Mouse (Mus musculus): Measurements from ENCODE around the gene Kank3. TPM values are rescaled to one million over a fixed set of nuclear protein-coding genes. Genes with fewer than 3 reads are reported as not detected.

Kank3 gene
- polyA plus RNA-seq, 1 experiment = 3.9 TPM

- TF ChIP-seq GATA1 (IDR thresholded peaks at IDR 0.05; ENCODE audit: borderline replicate concordance, low read length) = no peak
- no peak for TF ChIP-seq FLI1 (IDR thresholded peaks at IDR 0.05; ENCODE audit: low read length)
These were observed 32.9 kb downstream of the Kank3 start, which contains the start of gene Cd320 for GRCm38 (mm10) chr17:33842966-33843795. Cd320 (plus strand) TSS chr17:33843091.

GRCm38 (mm10) chr17:33844196-33844595, 33.9 kb downstream of the Kank3 start:
- Histone ChIP-seq H3K36me3 (replicated peaks; ENCODE audit: low read length) (peaks cover 32% of the 10 kb centered on the region), H3K27me3 (replicated peaks) (no peaks in the 10 kb centered on the region), H3K9me3 (no peaks in the 10 kb centered on the region), H3K4me1 (peaks cover 41% of the 10 kb centered on the region), H3K4me3 (replicated peaks) (peak overlapping the region; percentile 3)
- TF ChIP-seq GATA1 (IDR thresholded peaks at IDR 0.05; ENCODE audit: borderline replicate concordance, low read length) (no peak), FLI1 (IDR thresholded peaks at IDR 0.05; ENCODE audit: low read length) (no peak)

More at GRCm38 (mm10) chr17:33842966-33843795, 32.9 kb downstream of the Kank3 start, which contains the start of gene Cd320:
- peaks cover 34% of the 10 kb centered on the region for H3K36me3 ChIP-seq (replicated peaks; ENCODE audit: low read length)
- H3K27me3 ChIP-seq (replicated peaks) = no peaks in the 10 kb centered on the region
- H3K4me1 ChIP-seq = peaks cover 37% of the 10 kb centered on the region
- no peaks in the 10 kb centered on the region for H3K9me3 ChIP-seq
- H3K4me3 ChIP-seq (replicated peaks) = peak within 1 kb of the TSS; percentile 96

GRCm38 (mm10) chr17:33848139-33848538, 37.8 kb downstream of the Kank3 start:
- Histone ChIP-seq H3K4me1 (peaks cover 35% of the 10 kb centered on the region), H3K4me3 (replicated peaks) (no peak overlapping the region), H3K27me3 (replicated peaks) (no peaks in the 10 kb centered on the region), H3K36me3 (replicated peaks; ENCODE audit: low read length) (peaks cover 18% of the 10 kb centered on the region), H3K9me3 (no peaks in the 10 kb centered on the region)
- TF ChIP-seq GATA1 (IDR thresholded peaks at IDR 0.05; ENCODE audit: borderline replicate concordance, low read length) (no peak), FLI1 (IDR thresholded peaks at IDR 0.05; ENCODE audit: low read length) (no peak)

DNA sequence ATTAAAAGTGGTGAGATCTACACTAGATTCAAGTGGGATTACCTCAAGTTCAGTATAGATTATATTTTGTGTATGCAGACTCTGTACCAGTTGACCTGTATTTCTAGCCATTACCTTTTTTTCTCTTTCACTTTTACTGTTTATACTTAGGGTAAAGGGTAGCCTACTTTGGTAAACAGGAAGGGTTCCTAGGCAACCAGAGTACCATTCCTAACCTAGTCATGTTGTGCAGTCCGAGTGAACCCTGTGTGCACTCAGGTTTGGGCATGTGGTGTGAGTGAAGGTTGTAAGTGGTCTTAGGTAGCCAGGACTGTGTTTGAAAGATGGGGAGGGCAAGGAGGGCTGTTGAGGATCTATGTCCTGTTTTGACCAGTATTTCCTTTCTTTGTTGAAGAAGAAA, 41.0 kb downstream of the Kank3 start:
- H3K4me1 ChIP-seq = peaks cover 19% of the 10 kb centered on the region
- no peak for TF ChIP-seq FLI1 (IDR thresholded peaks at IDR 0.05; ENCODE audit: low read length)
- TF ChIP-seq GATA1 (IDR thresholded peaks at IDR 0.05; ENCODE audit: borderline replicate concordance, low read length) = no peak
- H3K4me3 ChIP-seq (replicated peaks) = no peak overlapping the region
- H3K36me3 ChIP-seq (replicated peaks; ENCODE audit: low read length) = peaks cover 18% of the 10 kb centered on the region
- no peaks in the 10 kb centered on the region for H3K27me3 ChIP-seq (replicated peaks)
- no peaks in the 10 kb centered on the region for H3K9me3 ChIP-seq

DNA sequence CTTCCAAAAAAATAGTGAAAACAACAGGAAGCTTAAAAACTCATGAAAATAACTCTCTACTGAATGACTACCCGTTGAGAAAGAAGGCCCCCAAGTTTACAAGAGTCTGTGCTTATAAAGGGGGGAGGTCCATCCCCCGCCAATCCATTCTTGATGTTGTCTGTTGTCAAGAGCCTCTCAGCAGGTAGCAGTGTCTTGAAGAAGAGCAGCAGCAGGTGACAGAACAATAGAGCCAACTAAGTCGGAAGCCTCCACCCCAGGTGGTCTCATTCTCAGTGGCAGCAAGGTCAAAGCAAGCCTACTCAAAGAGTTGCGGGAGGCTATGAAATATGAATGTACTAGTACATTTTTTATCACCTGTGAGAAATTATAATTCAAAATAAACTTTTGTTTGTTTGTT, 47.5 kb downstream of the Kank3 start:
- no peak for TF ChIP-seq FLI1 (IDR thresholded peaks at IDR 0.05; ENCODE audit: low read length)
- no peak for TF ChIP-seq GATA1 (IDR thresholded peaks at IDR 0.05; ENCODE audit: borderline replicate concordance, low read length)

DNA sequence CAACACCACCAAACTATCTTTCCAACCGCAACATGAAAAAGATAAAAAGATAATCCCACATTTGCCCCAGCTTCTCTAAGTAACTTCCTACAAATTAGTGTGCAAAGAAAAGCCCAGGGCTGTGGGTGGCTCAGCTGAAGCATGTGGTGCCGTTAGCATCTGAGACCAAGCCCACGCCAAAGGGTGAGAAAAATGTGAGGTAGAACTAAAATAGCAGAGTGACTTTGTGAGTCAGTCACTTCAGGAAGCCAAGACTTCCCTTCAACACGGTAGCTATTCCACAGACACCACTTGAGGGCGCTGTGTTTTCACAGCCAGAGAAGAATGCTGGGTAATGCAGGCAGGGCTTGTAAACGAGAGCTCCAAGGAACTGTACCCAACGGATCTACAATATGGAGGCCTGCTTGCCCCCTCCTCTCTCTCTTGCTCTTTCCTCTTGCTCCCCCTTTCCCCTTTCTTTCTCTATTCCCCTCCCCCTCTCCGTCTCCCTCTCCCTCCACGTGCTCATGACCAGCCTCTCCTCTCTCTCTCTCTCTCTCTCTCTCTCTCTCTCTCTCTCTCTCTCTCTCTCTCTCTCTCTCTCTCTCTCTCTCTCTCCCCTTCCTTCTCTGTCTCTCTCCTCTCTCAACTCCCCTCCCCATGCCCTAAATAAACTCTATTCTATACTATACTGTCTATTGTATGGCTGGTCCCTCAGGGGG, 55.2 kb downstream of the Kank3 start:
- peak overlapping the region; percentile 83 for H3K4me3 ChIP-seq (replicated peaks)
- H3K36me3 ChIP-seq (replicated peaks; ENCODE audit: low read length) = peaks cover 10% of the 10 kb centered on the region
- TF ChIP-seq GATA1 (IDR thresholded peaks at IDR 0.05; ENCODE audit: borderline replicate concordance, low read length) = no peak
- no peaks in the 10 kb centered on the region for H3K9me3 ChIP-seq
- H3K4me1 ChIP-seq = peaks cover 7% of the 10 kb centered on the region
- no peaks in the 10 kb centered on the region for H3K27me3 ChIP-seq (replicated peaks)

More for the DNA sequence above, 47.5 kb downstream of the Kank3 start:
- Histone ChIP-seq H3K9me3 (peaks cover 3% of the 10 kb centered on the region; the same call in 1 of the 2 replicates), H3K4me3 (replicated peaks) (no peak overlapping the region), H3K36me3 (replicated peaks; ENCODE audit: low read length) (peaks cover 2% of the 10 kb centered on the region), H3K4me1 (no peaks in the 10 kb centered on the region), H3K27me3 (replicated peaks) (no peaks in the 10 kb centered on the region)

Other genes with a start within 250 kb of the Kank3 start
- 135 and 166 TPM in 2 replicates for gene Zfp414, start 181.4 kb upstream of the Kank3 start, polyA plus RNA-seq (2012; ENCODE audit: insufficient read depth, low replicate concordance)
- gene Pram1, start 172.5 kb upstream of the Kank3 start, polyA plus RNA-seq (2012; ENCODE audit: insufficient read depth, low replicate concordance) = 1.9 and 3.6 TPM in 2 replicates
- 70.4 and 414 TPM in 2 replicates for gene Hnrnpm, start 123.7 kb upstream of the Kank3 start, polyA plus RNA-seq (2012; ENCODE audit: insufficient read depth, low replicate concordance)
- 77.9 and 126 TPM in 2 replicates for gene March2, start 91.8 kb upstream of the Kank3 start, polyA plus RNA-seq (2012; ENCODE audit: insufficient read depth, low replicate concordance)
- 140 and 309 TPM in 2 replicates for gene Rab11b, start 50.0 kb upstream of the Kank3 start, polyA plus RNA-seq (2012; ENCODE audit: insufficient read depth, low replicate concordance)
- gene Angptl4, start 28.7 kb upstream of the Kank3 start, polyA plus RNA-seq (2012; ENCODE audit: insufficient read depth, low replicate concordance) = 0.59 and 1.5 TPM in 2 replicates
- 840 and 6,431 TPM in 2 replicates for gene Rps28, start 14.0 kb downstream of the Kank3 start, polyA plus RNA-seq (2012; ENCODE audit: insufficient read depth, low replicate concordance)
- gene Ndufa7, start 14.1 kb downstream of the Kank3 start, polyA plus RNA-seq (2012; ENCODE audit: insufficient read depth, low replicate concordance) = 1,277 and 1,645 TPM in 2 replicates
- 16.0 and 94.0 TPM in 2 replicates for gene Cd320, start 32.6 kb downstream of the Kank3 start, polyA plus RNA-seq (2012; ENCODE audit: insufficient read depth, low replicate concordance)
- not detected in 2 replicates for gene Gm7029, start 63.3 kb downstream of the Kank3 start, polyA plus RNA-seq (2012; ENCODE audit: insufficient read depth, low replicate concordance)
- gene Kifc1, start 80.1 kb downstream of the Kank3 start, polyA plus RNA-seq (2012; ENCODE audit: insufficient read depth, low replicate concordance) = 9.8 and 31.7 TPM in 2 replicates
- gene Platr17, start 94.6 kb downstream of the Kank3 start, polyA plus RNA-seq (2012; ENCODE audit: insufficient read depth, low replicate concordance) = not detected in 2 replicates
- gene Daxx, start 98.9 kb downstream of the Kank3 start, polyA plus RNA-seq (2012; ENCODE audit: insufficient read depth, low replicate concordance) = 11.0 and 20.0 TPM in 2 replicates
- gene Tapbp, start 105.4 kb downstream of the Kank3 start, polyA plus RNA-seq (2012; ENCODE audit: insufficient read depth, low replicate concordance) = 362 and 606 TPM in 2 replicates
- gene Zbtb22, start 105.4 kb downstream of the Kank3 start, polyA plus RNA-seq (2012; ENCODE audit: insufficient read depth, low replicate concordance) = 45.3 and 51.7 TPM in 2 replicates
- 90.4 and 221 TPM in 2 replicates for gene Rgl2, start 119.0 kb downstream of the Kank3 start, polyA plus RNA-seq (2012; ENCODE audit: insufficient read depth, low replicate concordance)
- gene Pfdn6, start 129.8 kb downstream of the Kank3 start, polyA plus RNA-seq (2012; ENCODE audit: insufficient read depth, low replicate concordance) = 39.4 and 269 TPM in 2 replicates
- gene Wdr46, start 130.1 kb downstream of the Kank3 start, polyA plus RNA-seq (2012; ENCODE audit: insufficient read depth, low replicate concordance) = 58.7 and 64.2 TPM in 2 replicates
- gene B3galt4, start 141.0 kb downstream of the Kank3 start, polyA plus RNA-seq (2012; ENCODE audit: insufficient read depth, low replicate concordance) = 15.5 and 19.7 TPM in 2 replicates
- 75.8 and 138 TPM in 2 replicates for gene Vps52, start 145.3 kb downstream of the Kank3 start, polyA plus RNA-seq (2012; ENCODE audit: insufficient read depth, low replicate concordance)
- 17.5 and 129 TPM in 2 replicates for gene Rps18, start 145.5 kb downstream of the Kank3 start, polyA plus RNA-seq (2012; ENCODE audit: insufficient read depth, low replicate concordance)
- gene H2-K1, start 189.8 kb downstream of the Kank3 start, polyA plus RNA-seq (2012; ENCODE audit: insufficient read depth, low replicate concordance) = 144 and 307 TPM in 2 replicates
- 5.3 and 24.9 TPM in 2 replicates for gene Ring1, start 214.2 kb downstream of the Kank3 start, polyA plus RNA-seq (2012; ENCODE audit: insufficient read depth, low replicate concordance)
- gene H2-Ke6, start 217.5 kb downstream of the Kank3 start, polyA plus RNA-seq (2012; ENCODE audit: insufficient read depth, low replicate concordance) = 12.4 and 22.2 TPM in 2 replicates
- gene Slc39a7, start 221.2 kb downstream of the Kank3 start, polyA plus RNA-seq (2012; ENCODE audit: insufficient read depth, low replicate concordance) = 63.6 and 95.7 TPM in 2 replicates
- gene Rxrb, start 221.3 kb downstream of the Kank3 start, polyA plus RNA-seq (2012; ENCODE audit: insufficient read depth, low replicate concordance) = 66.5 and 117 TPM in 2 replicates
- 19.6 and 36.5 TPM in 2 replicates for gene Col11a2, start 228.9 kb downstream of the Kank3 start, polyA plus RNA-seq (2012; ENCODE audit: insufficient read depth, low replicate concordance)

All from megakaryocyte, embryonic 14.5 days (primary cell).